Mouse (Mus musculus): ENCODE results near the gene Rln3. TPM values are rescaled to one million over a fixed set of nuclear protein-coding genes. Genes with fewer than 3 reads are reported as not detected.

Gene Rln3
- polyA plus RNA-seq, 1 experiment: not detected

GRCm38 (mm10) chr8:84042066-84042947 is 2.5 kb downstream of the Rln3 start, which contains the start of gene Il27ra:
Gene Il27ra, minus strand, starts transcription at chr8:84042589.
- H3K4me3 ChIP-seq: no peak within 1 kb of the TSS
- H3K79me2 ChIP-seq (ENCODE audit: control insufficient read depth, insufficient read depth): no peaks in the 10 kb centered on the region
- H3K4me2 ChIP-seq (ENCODE audit: low read depth): peak within 1 kb of the TSS; percentile 52
- no peaks in the 10 kb centered on the region for H3K27me3 ChIP-seq (ENCODE audit: control insufficient read depth, insufficient read depth, insufficient read length)
- no peaks in the 10 kb centered on the region for H3K36me3 ChIP-seq (ENCODE audit: control insufficient read depth, insufficient read depth)
- TF ChIP-seq MAX (IDR thresholded peaks at IDR 0.05; ENCODE audit: low read depth) (no peak), MYOD1 (IDR thresholded peaks at IDR 0.05; ENCODE audit: control insufficient read depth in 1 of 3, insufficient read length in 2 of 3, low read depth in 2 of 3) (no peak), REST (IDR thresholded peaks at IDR 0.05; ENCODE audit: insufficient read depth, insufficient read length) (no peak)
- no peak within 1 kb of the TSS for H3ac ChIP-seq (ENCODE audit: control insufficient read depth, insufficient read length)

GRCm38 (mm10) chr8:84039050-84039449 is 5.8 kb downstream of the Rln3 start:
- Histone ChIP-seq H3K4me3 (no peak overlapping the region), H3K79me2 (ENCODE audit: control insufficient read depth, insufficient read depth) (no peaks in the 10 kb centered on the region), H3K4me2 (ENCODE audit: low read depth) (no peak overlapping the region), H3K27me3 (ENCODE audit: control insufficient read depth, insufficient read depth, insufficient read length) (no peaks in the 10 kb centered on the region), H3K36me3 (ENCODE audit: control insufficient read depth, insufficient read depth) (no peaks in the 10 kb centered on the region), H3ac (ENCODE audit: control insufficient read depth, insufficient read length) (no peak overlapping the region)
- no peak for TF ChIP-seq MAX (IDR thresholded peaks at IDR 0.05; ENCODE audit: low read depth)
- no peak for TF ChIP-seq MYOG (IDR thresholded peaks at IDR 0.05; ENCODE audit: control insufficient read depth in 1 of 3, insufficient read depth in 1 of 3, insufficient read length in 2 of 3, low read depth in 2 of 3)
- no peak for TF ChIP-seq SRF (IDR thresholded peaks at IDR 0.05; ENCODE audit: control insufficient read depth, insufficient read length, low read depth)
- no peak for TF ChIP-seq REST (IDR thresholded peaks at IDR 0.05; ENCODE audit: insufficient read depth, insufficient read length)
- no peak for TF ChIP-seq TCF3 (IDR thresholded peaks at IDR 0.05; ENCODE audit: insufficient read length, low read depth)

GRCm38 (mm10) chr8:84038015-84038414 is 6.8 kb downstream of the Rln3 start:
- H3K27me3 ChIP-seq (ENCODE audit: control insufficient read depth, insufficient read depth, insufficient read length): no peaks in the 10 kb centered on the region
- no peak for TF ChIP-seq MAX (IDR thresholded peaks at IDR 0.05; ENCODE audit: low read depth)
- H3K4me2 ChIP-seq (ENCODE audit: low read depth): no peak overlapping the region
- H3K36me3 ChIP-seq (ENCODE audit: control insufficient read depth, insufficient read depth): no peaks in the 10 kb centered on the region
- no peak overlapping the region for H3K4me3 ChIP-seq
- no peak overlapping the region for H3ac ChIP-seq (ENCODE audit: control insufficient read depth, insufficient read length)
- no peaks in the 10 kb centered on the region for H3K79me2 ChIP-seq (ENCODE audit: control insufficient read depth, insufficient read depth)

- Histone ChIP-seq H3K27me3 (ENCODE audit: control insufficient read depth, insufficient read depth, insufficient read length) (no peaks in the 10 kb centered on the region), H3ac (ENCODE audit: control insufficient read depth, insufficient read length) (no peak overlapping the region), H3K36me3 (ENCODE audit: control insufficient read depth, insufficient read depth) (no peaks in the 10 kb centered on the region), H3K79me2 (ENCODE audit: control insufficient read depth, insufficient read depth) (no peaks in the 10 kb centered on the region), H3K4me3 (no peak overlapping the region), H3K4me2 (ENCODE audit: low read depth) (peak overlapping the region; percentile 37)
- no peak for TF ChIP-seq TCF12 (IDR thresholded peaks at IDR 0.05; ENCODE audit: insufficient read depth, poor library complexity, severe bottlenecking)
These were observed 12.0 kb downstream of the Rln3 start for GRCm38 (mm10) chr8:84032777-84033176.

- no peaks in the 10 kb centered on the region for H3K27me3 ChIP-seq (ENCODE audit: control insufficient read depth, insufficient read depth, insufficient read length)
- H3K4me2 ChIP-seq (ENCODE audit: low read depth): no peak overlapping the region
- no peaks in the 10 kb centered on the region for H3K79me2 ChIP-seq (ENCODE audit: control insufficient read depth, insufficient read depth)
- H3K4me3 ChIP-seq: no peak overlapping the region
- TF ChIP-seq POLR2AphosphoS2 (IDR thresholded peaks at IDR 0.05; ENCODE audit: insufficient read length, low read depth) (no peak), TCF3 (IDR thresholded peaks at IDR 0.05; ENCODE audit: insufficient read length, low read depth) (no peak), REST (IDR thresholded peaks at IDR 0.05; ENCODE audit: insufficient read depth, insufficient read length) (no peak), MAX (IDR thresholded peaks at IDR 0.05; ENCODE audit: low read depth) (no peak), MYOD1 (IDR thresholded peaks at IDR 0.05; ENCODE audit: control insufficient read depth in 1 of 3, insufficient read length in 2 of 3, low read depth in 2 of 3) (no peak), E2F4 (IDR thresholded peaks at IDR 0.05; ENCODE audit: insufficient read depth) (no peak), TCF12 (IDR thresholded peaks at IDR 0.05; ENCODE audit: insufficient read depth, poor library complexity, severe bottlenecking) (no peak), POLR2A (IDR thresholded peaks at IDR 0.05; ENCODE audit: insufficient read length, low read depth) (no peak), SRF (IDR thresholded peaks at IDR 0.05; ENCODE audit: control insufficient read depth, insufficient read length, low read depth) (no peak), CEBPB (IDR thresholded peaks at IDR 0.05; ENCODE audit: insufficient read depth, poor library complexity, severe bottlenecking) (no peak), USF1 (IDR thresholded peaks at IDR 0.05; ENCODE audit: low read depth) (no peak), MYOG (IDR thresholded peaks at IDR 0.05; ENCODE audit: control insufficient read depth in 1 of 3, insufficient read depth in 1 of 3, insufficient read length in 2 of 3, low read depth in 2 of 3) (no peak)
- no peaks in the 10 kb centered on the region for H3K36me3 ChIP-seq (ENCODE audit: control insufficient read depth, insufficient read depth)
- no peak overlapping the region for H3ac ChIP-seq (ENCODE audit: control insufficient read depth, insufficient read length)
These were observed 15.5 kb downstream of the Rln3 start for GRCm38 (mm10) chr8:84029272-84029671.

- peak; percentile 71 for TF ChIP-seq REST (IDR thresholded peaks at IDR 0.05; ENCODE audit: insufficient read depth, insufficient read length)
- TF ChIP-seq SRF (IDR thresholded peaks at IDR 0.05; ENCODE audit: control insufficient read depth, insufficient read length, low read depth): no peak
- H3ac ChIP-seq (ENCODE audit: control insufficient read depth, insufficient read length): no peak overlapping the region
- H3K79me2 ChIP-seq (ENCODE audit: control insufficient read depth, insufficient read depth): no peaks in the 10 kb centered on the region
- H3K4me3 ChIP-seq: no peak overlapping the region
- H3K4me2 ChIP-seq (ENCODE audit: low read depth): no peak overlapping the region
- H3K27me3 ChIP-seq (ENCODE audit: control insufficient read depth, insufficient read depth, insufficient read length): no peaks in the 10 kb centered on the region
- H3K36me3 ChIP-seq (ENCODE audit: control insufficient read depth, insufficient read depth): no peaks in the 10 kb centered on the region
These were observed 17.4 kb downstream of the Rln3 start for GRCm38 (mm10) chr8:84027449-84027848.

Measured in myocyte (in vitro differentiated cells).